Mouse (Mus musculus): ENCODE results near the gene Rpp25l. TPM values are rescaled to one million over a fixed set of nuclear protein-coding genes. Genes with fewer than 3 reads are reported as not detected.
"Not testable (repeated sequence)": the region's sequence is repeated elsewhere in the genome, so short reads cannot be mapped to it uniquely, and the experiment has no call there.

Rpp25l gene
- polyA plus RNA-seq, 2 experiments = 24.0 to 31.4 TPM

DNA sequence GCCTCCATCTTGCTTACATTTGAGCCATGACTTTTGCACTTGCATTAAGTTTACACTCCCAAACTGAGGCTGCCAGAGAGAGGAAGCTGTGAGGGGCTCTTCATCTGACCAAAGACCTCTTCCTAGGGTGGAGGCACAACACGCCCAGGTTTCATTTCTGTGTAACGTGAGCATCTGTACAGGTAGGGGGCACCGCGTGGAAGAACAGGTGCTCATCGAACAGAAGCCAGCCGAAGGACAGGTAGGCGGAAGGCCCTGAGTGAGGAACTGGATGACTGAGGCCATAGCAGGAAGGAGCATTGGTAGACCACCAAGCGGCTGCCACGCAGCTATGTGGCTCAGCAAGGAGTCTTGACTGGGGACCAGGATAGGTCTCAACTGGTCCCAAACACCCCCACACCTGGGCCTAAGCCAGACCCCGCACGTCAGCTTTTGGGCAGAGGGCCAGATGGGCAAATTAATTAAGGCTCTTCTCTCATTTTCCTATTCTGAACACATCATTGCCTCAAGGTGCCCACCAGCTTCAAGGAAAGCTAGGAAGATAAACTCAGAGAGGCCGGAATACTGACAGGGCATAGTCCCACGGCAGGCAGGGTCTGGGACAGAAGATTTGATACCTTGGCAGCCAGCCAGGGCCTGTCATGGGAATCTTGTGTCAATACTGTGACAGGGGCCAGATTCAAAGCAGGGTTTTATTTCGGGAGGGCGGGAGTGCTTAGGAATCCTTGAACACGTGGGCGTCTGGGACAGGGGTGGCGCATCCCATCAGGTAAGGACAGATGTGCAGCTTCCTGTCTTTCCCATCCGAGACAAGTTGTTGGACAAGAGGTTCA, 7.2 kb downstream of the Rpp25l start:
- Histone ChIP-seq H3K36me3 (replicated peaks; ENCODE audit: control insufficient read depth, insufficient read depth, low read depth) (no peaks in the 10 kb centered on the region), H3K27me3 (ENCODE audit: control insufficient read depth, insufficient read depth, low read length) (no peaks in the 10 kb centered on the region), H3K9me3 (ENCODE audit: control insufficient read depth, low read length) (no peaks in the 10 kb centered on the region), H3K9ac (replicated peaks) (no peak overlapping the region), H3K4me2 (ENCODE audit: low read depth) (no peak overlapping the region), H3K27ac (no peak overlapping the region), H3K4me3 (ENCODE audit: insufficient read depth in 1 of 2, low read depth in 2 of 2, low read length in 2 of 2) (no peak overlapping the region), H3K4me1 (replicated peaks; ENCODE audit: control insufficient read depth in 2 of 2, insufficient read depth in 2 of 2, low read length in 1 of 2) (no peaks in the 10 kb centered on the region)
- DNase-seq (ENCODE audit: low read depth in 3 of 3, low spot score in 3 of 3) (no peak), ATAC-seq (ENCODE audit: insufficient read depth) (no peak)
- TF ChIP-seq EP300 (IDR thresholded peaks at IDR 0.05; ENCODE audit: low read depth) (no peak), CTCF (IDR thresholded peaks at IDR 0.05; ENCODE audit: low read depth) (no peak)
- WGBS (ENCODE audit: insufficient replicate concordance) = 63% methylated on average over 19 of the region's 19 CpGs

DNA sequence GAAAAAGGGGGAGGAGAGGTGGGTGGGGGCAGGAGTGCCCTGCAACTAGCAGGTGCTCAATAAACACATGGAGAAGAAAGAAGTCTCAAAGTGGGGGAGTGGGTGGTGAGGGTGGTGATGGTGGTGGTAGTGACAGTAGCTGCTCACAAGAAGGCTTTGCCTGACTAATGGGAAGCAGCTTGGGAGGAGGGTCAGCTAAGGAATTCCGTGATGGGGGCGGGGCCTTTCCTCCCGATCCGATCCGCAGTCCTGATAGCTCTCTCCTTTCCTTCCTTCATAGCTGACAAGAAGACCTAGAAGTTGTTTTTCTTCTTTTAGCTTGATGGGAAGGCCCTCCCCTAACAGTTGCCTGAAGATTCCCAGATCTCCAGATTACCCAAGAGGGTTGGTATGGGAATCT, 8.7 kb downstream of the Rpp25l start:
- no peak for DNase-seq (ENCODE audit: low read depth in 3 of 3, low spot score in 3 of 3)
- Histone ChIP-seq H3K27me3 (ENCODE audit: control insufficient read depth, insufficient read depth, low read length) (no peaks in the 10 kb centered on the region), H3K9ac (replicated peaks) (no peak overlapping the region), H3K9me3 (ENCODE audit: control insufficient read depth, low read length) (no peaks in the 10 kb centered on the region), H3K4me1 (replicated peaks; ENCODE audit: control insufficient read depth in 2 of 2, insufficient read depth in 2 of 2, low read length in 1 of 2) (no peaks in the 10 kb centered on the region), H3K36me3 (replicated peaks; ENCODE audit: control insufficient read depth, insufficient read depth, low read depth) (no peaks in the 10 kb centered on the region), H3K27ac (no peak overlapping the region), H3K4me3 (ENCODE audit: insufficient read depth in 1 of 2, low read depth in 2 of 2, low read length in 2 of 2) (no peak overlapping the region), H3K4me2 (ENCODE audit: low read depth) (no peak overlapping the region)
- no peak for ATAC-seq (ENCODE audit: insufficient read depth)
- WGBS (ENCODE audit: insufficient replicate concordance) = 7% methylated on average over 5 of the region's 5 CpGs
- TF ChIP-seq CTCF (IDR thresholded peaks at IDR 0.05; ENCODE audit: low read depth) (no peak), EP300 (IDR thresholded peaks at IDR 0.05; ENCODE audit: low read depth) (no peak)

DNA sequence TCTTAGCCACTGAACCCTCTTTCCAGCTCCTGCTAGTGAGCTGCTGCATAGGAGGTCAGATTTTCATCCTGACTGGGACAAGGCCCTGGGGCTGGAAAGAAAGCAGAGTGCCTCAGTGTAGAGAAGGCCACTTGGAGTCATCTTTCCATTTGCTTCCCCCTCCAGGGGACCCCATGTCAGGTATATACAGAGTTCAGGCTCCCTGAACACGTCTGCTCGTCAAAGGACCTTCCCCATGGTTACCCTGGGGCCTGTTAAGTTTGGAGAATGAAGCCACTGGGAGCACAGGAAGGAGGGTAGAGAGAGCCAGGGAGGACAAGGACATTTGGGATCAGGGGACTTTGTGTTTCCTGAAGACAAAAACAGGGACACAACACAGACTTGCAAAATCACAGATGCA, 11.1 kb downstream of the Rpp25l start:
- not testable (repeated sequence) for H3K9me3 ChIP-seq (ENCODE audit: control insufficient read depth, low read length); H3K4me1 ChIP-seq (replicated peaks; ENCODE audit: control insufficient read depth in 2 of 2, insufficient read depth in 2 of 2, low read length in 1 of 2); H3K36me3 ChIP-seq (replicated peaks; ENCODE audit: control insufficient read depth, insufficient read depth, low read depth); H3K4me2 ChIP-seq (ENCODE audit: low read depth); H3K9ac ChIP-seq (replicated peaks); H3K4me3 ChIP-seq (ENCODE audit: insufficient read depth in 1 of 2, low read depth in 2 of 2, low read length in 2 of 2); ATAC-seq (ENCODE audit: insufficient read depth); H3K27me3 ChIP-seq (ENCODE audit: control insufficient read depth, insufficient read depth, low read length); DNase-seq (ENCODE audit: low read depth in 3 of 3, low spot score in 3 of 3); H3K27ac ChIP-seq
- 43% methylated on average over 2 of the region's 2 CpGs for WGBS (ENCODE audit: insufficient replicate concordance)

DNA sequence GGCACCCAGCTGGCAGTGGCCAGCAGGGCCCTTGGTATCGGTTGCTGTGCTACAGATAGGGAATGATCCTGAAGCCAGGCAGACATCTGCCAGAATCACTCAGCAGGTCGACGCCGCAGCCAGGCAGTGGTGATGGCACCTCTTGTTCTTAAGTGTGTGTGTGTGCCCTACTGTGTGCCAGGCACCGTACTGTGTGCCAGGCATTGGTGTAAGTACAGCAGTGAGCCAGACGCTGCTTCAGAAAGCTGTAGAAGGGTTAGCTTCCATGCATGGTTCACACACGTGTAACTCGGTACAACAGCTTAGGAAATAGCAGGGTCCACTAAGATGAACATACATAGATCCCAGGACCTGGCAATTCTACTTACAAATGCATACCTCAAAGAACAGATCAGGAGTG, 13.1 kb downstream of the Rpp25l start:
- not testable (repeated sequence) for H3K9me3 ChIP-seq (ENCODE audit: control insufficient read depth, low read length); ATAC-seq (ENCODE audit: insufficient read depth); H3K4me1 ChIP-seq (replicated peaks; ENCODE audit: control insufficient read depth in 2 of 2, insufficient read depth in 2 of 2, low read length in 1 of 2); H3K4me3 ChIP-seq (ENCODE audit: insufficient read depth in 1 of 2, low read depth in 2 of 2, low read length in 2 of 2); H3K27me3 ChIP-seq (ENCODE audit: control insufficient read depth, insufficient read depth, low read length); H3K27ac ChIP-seq; DNase-seq (ENCODE audit: low read depth in 3 of 3, low spot score in 3 of 3); H3K9ac ChIP-seq (replicated peaks); H3K4me2 ChIP-seq (ENCODE audit: low read depth); H3K36me3 ChIP-seq (replicated peaks; ENCODE audit: control insufficient read depth, insufficient read depth, low read depth)
- 86% methylated on average over 2 of the region's 8 CpGs for WGBS (ENCODE audit: insufficient replicate concordance)

DNA sequence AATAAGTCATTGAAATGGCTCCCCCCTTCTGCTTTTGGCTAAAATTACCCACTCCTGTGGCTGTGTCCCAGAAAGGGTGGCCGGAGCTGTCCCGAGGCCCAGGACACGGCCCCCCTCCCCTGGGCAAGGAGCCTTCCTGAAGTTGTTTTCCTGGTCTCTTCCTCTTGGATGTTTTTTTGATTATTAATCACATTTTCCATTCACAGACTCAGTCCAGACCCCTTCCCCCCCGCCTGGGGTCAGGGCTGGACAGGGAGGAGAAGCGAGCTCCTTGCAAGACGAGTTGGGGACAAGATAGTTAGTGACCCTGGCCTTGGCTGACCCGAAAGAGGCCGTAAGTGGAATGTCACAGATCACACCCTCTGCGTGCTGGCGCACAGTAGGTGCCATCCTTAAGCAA, 13.6 kb downstream of the Rpp25l start, which contains the start of gene Il11ra1:
Il11ra1 (plus strand) TSS at position 207 of the 400 bp plus-strand sequence.
- H3K36me3 ChIP-seq (replicated peaks; ENCODE audit: control insufficient read depth, insufficient read depth, low read depth); H3K4me1 ChIP-seq (replicated peaks; ENCODE audit: control insufficient read depth in 2 of 2, insufficient read depth in 2 of 2, low read length in 1 of 2); ATAC-seq (ENCODE audit: insufficient read depth); DNase-seq (ENCODE audit: low read depth in 3 of 3, low spot score in 3 of 3); H3K27ac ChIP-seq; H3K9me3 ChIP-seq (ENCODE audit: control insufficient read depth, low read length); H3K4me2 ChIP-seq (ENCODE audit: low read depth); H3K27me3 ChIP-seq (ENCODE audit: control insufficient read depth, insufficient read depth, low read length); H3K9ac ChIP-seq (replicated peaks); H3K4me3 ChIP-seq (ENCODE audit: insufficient read depth in 1 of 2, low read depth in 2 of 2, low read length in 2 of 2): not testable (repeated sequence)
- 76% methylated on average over 7 of the region's 10 CpGs for WGBS (ENCODE audit: insufficient replicate concordance)

DNA sequence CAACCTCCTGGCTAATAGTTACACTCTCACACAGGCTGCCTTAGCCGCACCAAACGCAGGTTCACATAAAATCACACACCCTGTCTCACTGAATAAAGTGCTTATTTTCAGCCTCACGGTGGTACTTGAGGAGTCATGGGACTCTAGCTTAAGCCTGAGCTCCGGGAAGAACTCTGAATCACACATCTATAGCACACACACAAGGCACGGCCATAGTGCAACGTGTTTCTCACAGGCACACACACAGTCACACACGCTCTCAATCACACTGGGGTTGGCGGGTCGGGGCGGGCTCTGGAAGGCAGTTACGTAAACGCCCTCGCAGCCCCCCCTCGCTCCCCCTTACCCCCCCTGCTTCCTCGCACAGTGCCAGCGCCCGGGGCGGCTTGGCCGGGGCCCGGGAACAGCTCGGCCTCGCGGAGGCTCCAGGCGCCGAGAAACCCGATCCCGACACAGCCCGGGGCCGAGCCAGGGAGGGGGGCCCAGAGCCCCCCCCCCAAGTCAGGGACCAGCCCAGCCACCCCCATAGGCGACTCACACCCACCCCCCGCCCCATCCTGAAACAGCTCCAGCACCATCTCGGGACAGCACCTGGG, 14.8 kb downstream of the Rpp25l start:
- not testable (repeated sequence) for H3K4me2 ChIP-seq (ENCODE audit: low read depth); H3K4me3 ChIP-seq (ENCODE audit: insufficient read depth in 1 of 2, low read depth in 2 of 2, low read length in 2 of 2); H3K27me3 ChIP-seq (ENCODE audit: control insufficient read depth, insufficient read depth, low read length); H3K36me3 ChIP-seq (replicated peaks; ENCODE audit: control insufficient read depth, insufficient read depth, low read depth); DNase-seq (ENCODE audit: low read depth in 3 of 3, low spot score in 3 of 3); H3K4me1 ChIP-seq (replicated peaks; ENCODE audit: control insufficient read depth in 2 of 2, insufficient read depth in 2 of 2, low read length in 1 of 2); H3K27ac ChIP-seq; H3K9me3 ChIP-seq (ENCODE audit: control insufficient read depth, low read length); H3K9ac ChIP-seq (replicated peaks); ATAC-seq (ENCODE audit: insufficient read depth)
- WGBS (ENCODE audit: insufficient replicate concordance) = 17% methylated on average over 23 of the region's 32 CpGs
